Mouse (Mus musculus): ENCODE measurements around the gene Filip1.

DNA sequence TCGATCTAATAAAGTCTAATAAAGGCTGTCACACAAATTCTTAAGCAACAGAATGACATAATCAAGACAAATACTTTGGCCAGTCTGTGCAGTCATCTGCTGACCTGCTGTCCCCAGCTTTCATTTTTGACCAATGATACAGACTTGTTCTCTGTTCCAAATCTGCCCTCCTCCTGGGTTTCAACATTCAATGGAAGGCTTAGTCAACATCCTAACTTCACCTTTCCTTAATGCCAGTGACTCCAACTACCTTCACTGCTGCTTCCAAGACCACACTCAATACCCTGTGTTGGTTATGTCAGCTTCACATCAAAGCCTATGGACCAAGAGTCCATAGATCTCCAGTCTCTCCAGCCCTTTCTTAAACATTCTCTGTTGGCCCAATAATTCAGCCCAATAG lies 120.5 kb downstream of the Filip1 start:
- TF ChIP-seq CTCF (IDR thresholded peaks at IDR 0.05; ENCODE audit: borderline replicate concordance, insufficient read depth, low read depth, low read length) (no peak), POLR2A (IDR thresholded peaks at IDR 0.05; ENCODE audit: borderline replicate concordance, insufficient read depth, low read length) (no peak)
